Mouse (Mus musculus): Measurements from ENCODE around the gene Plekhm3.

GRCm38 (mm10) chr1:64942006-64942755 lies 14.4 kb downstream of the Plekhm3 start:
- TF ChIP-seq HCFC1 (IDR thresholded peaks at IDR 0.05; ENCODE audit: borderline replicate concordance, insufficient read depth, low read length) (no peak), ZNF384 (IDR thresholded peaks at IDR 0.05; ENCODE audit: low read depth, low read length) (no peak), MAFK (IDR thresholded peaks at IDR 0.05; ENCODE audit: insufficient read depth, low read depth, low read length) (no peak)
